Mouse (Mus musculus) megakaryocyte, embryonic 14.5 days (primary cell): ENCODE data around the gene Dbnl. TPM values are rescaled to one million over a fixed set of nuclear protein-coding genes. Genes with fewer than 3 reads are reported as not detected.

ENCODE experiments used
- H3K27me3 ChIP-seq: replicated peaks from 2 replicates; pipeline ENCODE3; 2012; ENCODE audit warnings: inconsistent platforms
- H3K36me3 ChIP-seq: replicated peaks from 2 replicates; pipeline ENCODE3; 2012; ENCODE audit warnings: low read length, inconsistent platforms, mixed read lengths
- H3K4me1 ChIP-seq: 2 replicates; pipeline ENCODE4 v1.6.1; 2012; ENCODE audit warnings: inconsistent platforms
- H3K4me3 ChIP-seq: replicated peaks from 2 replicates; pipeline ENCODE3; 2012; ENCODE audit warnings: moderate library complexity, mild to moderate bottlenecking, inconsistent platforms
- H3K9me3 ChIP-seq: 2 replicates; pipeline ENCODE4 v1.6.1; 2012; ENCODE audit warnings: inconsistent platforms
- FLI1 ChIP-seq: IDR thresholded peaks from 2 replicates; pipeline ENCODE4 v1.6.1; 2012; ENCODE audit warnings: low read length, inconsistent platforms, mixed read lengths
- GATA1 ChIP-seq: IDR thresholded peaks from 3 replicates; pipeline ENCODE4 v1.6.1; 2012; ENCODE audit warnings: mixed read lengths, low read length, inconsistent platforms, borderline replicate concordance
- polyA plus RNA-seq: library from polyadenylated mRNA; stranded (reverse); fragments of >175 nt; gene quantifications from 2 replicates; pipeline ENCODE4 v1.2.3, GENCODE M21; 2012; ENCODE audit warnings: low replicate concordance; ENCODE audit not compliant: insufficient read depth

Gene Dbnl
- polyA plus RNA-seq, 1 experiment: 117 TPM

DNA sequence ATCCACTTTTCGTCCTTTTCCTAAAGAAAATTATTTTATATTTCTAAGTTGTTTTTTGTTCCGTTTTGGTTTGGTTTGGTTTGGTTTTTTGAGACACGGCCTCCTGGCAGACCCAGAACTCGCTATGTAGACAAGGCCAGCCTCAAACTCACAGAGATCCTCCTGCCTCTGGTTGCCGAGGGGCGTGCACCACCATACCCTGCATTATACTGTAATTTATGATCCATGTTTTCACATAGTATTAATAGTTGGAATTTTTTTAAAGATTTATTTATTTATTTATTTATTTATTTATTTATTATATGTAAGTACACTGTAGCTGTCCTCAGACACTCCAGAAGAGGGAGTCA is 25.7 kb upstream of the Dbnl start:
- Histone ChIP-seq H3K4me3 (peak overlapping the region; percentile 99), H3K36me3 (peaks cover 13% of the 10 kb centered on the region), H3K27me3 (no peaks in the 10 kb centered on the region), H3K4me1 (peaks cover 55% of the 10 kb centered on the region), H3K9me3 (no peaks in the 10 kb centered on the region)
- TF ChIP-seq FLI1 (no peak), GATA1 (no peak)

DNA sequence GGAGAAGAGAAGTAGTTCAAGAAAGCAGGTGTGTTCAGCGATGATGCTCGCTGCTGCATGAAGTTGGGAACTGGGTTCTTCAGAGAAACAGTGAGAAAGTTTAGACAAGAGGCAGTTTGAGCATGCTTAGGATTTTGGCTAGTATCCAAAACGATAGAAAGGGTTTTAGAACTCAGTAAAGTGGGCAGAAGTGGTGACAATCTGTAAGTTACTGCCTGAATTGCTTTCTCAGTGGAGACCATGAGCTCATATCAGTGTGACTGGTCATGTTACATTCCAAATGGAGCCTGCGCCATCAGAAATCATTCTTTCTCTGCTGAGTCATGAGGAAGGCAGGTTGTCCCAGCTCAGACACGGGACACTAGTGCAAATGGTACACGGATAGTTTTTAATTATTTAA is 22.3 kb upstream of the Dbnl start:
- H3K4me3 ChIP-seq: no peak overlapping the region
- TF ChIP-seq GATA1 (no peak), FLI1 (no peak)
- peaks cover 52% of the 10 kb centered on the region for H3K4me1 ChIP-seq
- peaks cover 37% of the 10 kb centered on the region for H3K36me3 ChIP-seq
- peaks cover 8% of the 10 kb centered on the region for H3K9me3 ChIP-seq
- H3K27me3 ChIP-seq: no peaks in the 10 kb centered on the region

DNA sequence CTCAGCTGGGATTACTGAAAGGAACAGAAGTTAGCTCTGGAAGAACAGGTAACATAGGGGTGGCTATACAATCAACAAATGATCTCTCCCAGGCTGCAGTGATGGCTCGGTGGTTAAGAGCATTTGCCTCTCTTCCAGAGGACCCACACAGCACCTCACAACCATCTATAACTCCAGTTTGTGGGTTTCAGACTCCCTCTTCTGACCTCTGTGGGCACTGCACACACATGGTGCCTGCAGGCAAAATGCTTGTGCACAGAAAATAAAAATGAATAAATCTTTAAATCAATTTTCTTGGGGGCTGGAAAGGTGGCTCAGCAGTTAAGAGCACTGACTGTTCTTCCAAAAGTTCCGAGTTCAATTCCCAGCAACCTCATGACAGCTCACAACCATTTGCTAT is 9.8 kb upstream of the Dbnl start:
- Histone ChIP-seq H3K4me3 (no peak overlapping the region), H3K36me3 (peaks cover 24% of the 10 kb centered on the region), H3K9me3 (peaks cover 1% of the 10 kb centered on the region), H3K27me3 (no peaks in the 10 kb centered on the region), H3K4me1 (peaks cover 36% of the 10 kb centered on the region)
- TF ChIP-seq FLI1 (no peak), GATA1 (no peak)

DNA sequence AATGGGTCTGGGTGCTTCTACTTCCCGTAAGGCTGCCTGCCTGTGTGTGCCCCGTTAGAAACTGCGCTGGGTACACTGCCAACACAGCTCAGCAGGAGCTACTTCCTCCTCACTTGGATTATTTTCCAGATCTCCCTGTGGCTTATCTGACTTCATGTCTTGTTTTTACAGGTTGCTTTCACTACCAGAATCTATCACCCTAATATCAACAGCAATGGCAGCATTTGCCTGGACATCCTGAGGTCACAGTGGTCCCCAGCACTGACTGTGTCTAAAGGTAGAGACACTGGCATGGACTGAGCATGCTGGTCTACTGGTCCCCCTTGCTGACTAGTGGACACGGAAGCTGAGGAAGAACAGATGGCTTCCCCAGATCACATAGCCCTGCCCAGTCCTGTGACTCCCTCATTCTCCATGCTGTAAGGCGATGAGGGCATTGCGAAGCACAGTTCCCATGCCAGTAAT is 8.2 kb upstream of the Dbnl start:
- H3K4me1 ChIP-seq: peaks cover 36% of the 10 kb centered on the region
- TF ChIP-seq GATA1: no peak
- TF ChIP-seq FLI1: no peak
- H3K4me3 ChIP-seq: no peak overlapping the region
- no peaks in the 10 kb centered on the region for H3K27me3 ChIP-seq
- no peaks in the 10 kb centered on the region for H3K9me3 ChIP-seq
- peaks cover 32% of the 10 kb centered on the region for H3K36me3 ChIP-seq

DNA sequence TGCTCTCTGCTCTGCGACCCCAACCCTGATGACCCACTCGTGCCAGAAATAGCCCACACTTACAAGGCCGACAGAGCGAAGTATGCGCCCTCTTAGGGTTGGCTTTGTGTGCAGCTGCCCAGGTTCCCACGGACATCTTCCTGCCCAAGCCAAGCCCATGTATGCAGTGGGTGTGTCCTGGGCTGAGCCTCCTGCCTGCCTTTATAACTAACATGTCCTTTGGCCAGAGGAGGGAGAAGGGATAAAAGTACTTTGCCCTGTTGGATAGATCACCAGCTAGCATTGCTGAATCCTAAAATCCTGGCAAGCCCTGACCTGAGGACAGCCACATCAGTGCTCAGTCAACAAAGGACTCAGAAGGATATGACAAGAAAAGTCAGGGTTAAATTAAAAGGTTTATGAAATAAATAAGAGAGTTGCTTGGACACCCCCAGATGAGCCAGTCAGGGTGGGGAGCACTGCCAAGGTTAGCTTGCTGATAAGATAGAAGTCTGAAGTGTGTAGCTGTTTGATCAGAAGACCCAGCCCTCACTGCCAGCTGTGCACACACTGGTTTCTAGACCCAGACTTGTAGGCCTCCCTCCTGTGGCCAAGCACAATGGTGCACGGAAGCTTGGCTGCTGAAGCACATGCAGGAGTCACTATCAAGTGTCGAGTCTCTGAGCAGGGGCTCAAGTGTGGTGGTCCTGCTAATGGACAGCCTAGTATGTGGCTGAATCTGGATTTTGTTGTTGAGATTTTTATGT is 5.9 kb upstream of the Dbnl start:
- no peaks in the 10 kb centered on the region for H3K9me3 ChIP-seq
- H3K4me1 ChIP-seq: peaks cover 42% of the 10 kb centered on the region

DNA sequence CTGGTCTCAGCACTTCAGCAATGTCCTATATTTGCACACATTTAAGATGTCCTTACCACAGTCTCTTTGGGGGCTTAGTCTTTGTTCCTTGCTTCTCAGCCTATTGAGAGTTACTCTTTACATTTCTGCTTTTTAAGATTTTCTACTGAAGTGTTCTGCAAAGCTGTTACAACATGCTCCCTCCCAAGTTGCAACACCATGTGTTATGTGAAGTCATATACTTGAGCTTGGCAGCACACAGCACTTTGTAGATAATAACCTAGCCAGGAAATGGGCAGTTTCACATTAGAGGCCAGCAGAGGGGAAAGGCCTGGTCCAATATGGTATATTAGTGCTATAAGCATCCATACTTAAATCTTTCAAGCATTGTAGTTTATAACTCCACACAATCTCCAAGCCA is 2.6 kb upstream of the Dbnl start:
- Histone ChIP-seq H3K4me3 (peak overlapping the region; percentile 72), H3K36me3 (peaks cover 33% of the 10 kb centered on the region), H3K9me3 (no peaks in the 10 kb centered on the region), H3K27me3 (no peaks in the 10 kb centered on the region), H3K4me1 (peaks cover 53% of the 10 kb centered on the region)
- TF ChIP-seq FLI1: no peak
- no peak for TF ChIP-seq GATA1

More for the DNA sequence above, 5.9 kb upstream of the Dbnl start:
- peaks cover 32% of the 10 kb centered on the region for H3K36me3 ChIP-seq
- H3K27me3 ChIP-seq: no peaks in the 10 kb centered on the region
- no peak overlapping the region for H3K4me3 ChIP-seq
- TF ChIP-seq FLI1: no peak
- TF ChIP-seq GATA1: no peak

DNA sequence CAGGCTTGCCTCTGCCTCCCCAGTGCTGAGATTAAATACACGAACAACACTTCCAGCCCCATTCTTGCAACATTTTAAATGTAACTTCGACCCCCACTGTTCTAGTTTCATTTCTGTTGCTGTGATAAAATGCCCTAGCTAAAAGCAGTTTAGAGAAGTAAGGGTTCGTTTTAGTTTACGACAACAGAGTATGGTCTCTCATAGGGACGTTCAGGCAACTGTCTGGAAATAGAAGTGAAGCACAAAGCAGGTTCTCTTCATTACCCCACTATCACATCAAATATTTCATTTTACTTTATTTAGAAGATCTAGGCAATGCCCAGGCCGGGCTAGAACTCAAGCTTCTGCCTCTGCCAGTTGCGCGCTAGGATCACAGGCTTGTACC is 625 bp upstream of the Dbnl start:
- Histone ChIP-seq H3K4me1 (peaks cover 62% of the 10 kb centered on the region), H3K27me3 (no peaks in the 10 kb centered on the region), H3K9me3 (no peaks in the 10 kb centered on the region), H3K4me3 (peak overlapping the region; percentile 99), H3K36me3 (peaks cover 38% of the 10 kb centered on the region)
- TF ChIP-seq FLI1: no peak
- TF ChIP-seq GATA1: no peak

DNA sequence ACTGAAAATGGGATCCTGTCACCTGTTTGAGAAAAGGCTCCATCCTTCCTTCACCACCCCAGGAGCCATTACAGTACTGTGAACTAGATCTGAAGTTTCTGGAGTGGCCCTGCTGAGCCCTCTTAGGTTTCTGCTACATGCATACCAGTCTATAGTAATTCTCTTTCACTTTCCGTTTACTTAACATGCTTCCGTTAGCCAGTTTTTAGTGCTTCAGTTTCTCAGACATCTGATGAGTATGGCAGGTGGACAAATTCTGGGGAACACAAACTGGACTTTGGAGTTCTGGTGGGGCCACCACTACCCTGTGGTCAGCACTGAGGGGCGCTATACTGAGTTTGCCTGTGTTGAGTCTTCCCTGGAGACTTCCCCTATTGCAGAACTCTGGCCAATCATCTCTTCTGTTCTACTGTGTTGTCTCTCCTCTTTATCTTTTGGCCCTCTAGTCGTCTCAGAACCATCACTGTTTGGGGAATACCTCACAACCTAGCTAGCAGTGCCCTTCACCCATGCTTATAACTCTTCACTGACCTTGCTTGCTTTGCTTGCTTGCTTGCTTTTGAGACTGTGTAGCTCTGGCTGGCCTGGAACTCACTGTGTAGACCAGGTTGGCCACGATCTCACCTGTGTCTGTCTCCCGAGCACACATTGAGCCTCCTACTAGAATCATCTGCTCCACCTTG is 924 bp downstream of the Dbnl start:
- peak overlapping the region; percentile 99 for H3K4me3 ChIP-seq
- H3K9me3 ChIP-seq: no peaks in the 10 kb centered on the region
- TF ChIP-seq FLI1: no peak
- H3K36me3 ChIP-seq: peaks cover 45% of the 10 kb centered on the region
- H3K27me3 ChIP-seq: no peaks in the 10 kb centered on the region
- H3K4me1 ChIP-seq: peaks cover 74% of the 10 kb centered on the region

DNA sequence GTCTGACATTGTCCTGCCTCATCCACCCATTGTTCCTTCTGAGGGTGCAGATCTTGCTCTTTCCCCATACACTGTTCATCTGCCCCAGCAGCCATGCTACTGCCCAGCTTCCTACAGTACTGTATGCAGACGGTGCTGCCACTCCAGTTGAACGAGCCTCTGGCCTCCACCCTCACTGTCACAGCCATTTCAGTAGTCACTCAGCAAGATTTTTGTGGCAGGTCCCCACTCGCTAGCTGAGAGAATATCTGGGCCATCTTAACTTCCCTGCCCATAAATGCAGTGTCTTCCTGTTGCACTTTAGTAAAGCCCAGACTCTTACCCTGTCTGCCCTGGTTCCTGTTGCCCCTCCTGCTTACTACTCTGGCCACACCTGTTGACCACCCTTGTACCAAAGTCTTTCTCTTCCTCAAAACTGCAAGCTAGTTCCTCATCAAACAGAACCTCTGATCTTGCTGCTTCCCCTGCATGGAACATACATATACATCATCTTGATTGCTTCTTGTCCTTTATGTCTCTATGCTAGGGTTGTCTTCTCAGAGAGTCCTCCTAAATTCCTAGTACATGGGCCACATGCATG is 1.6 kb downstream of the Dbnl start:
- peak overlapping the region; percentile 99 for H3K4me3 ChIP-seq
- H3K9me3 ChIP-seq: no peaks in the 10 kb centered on the region
- peaks cover 50% of the 10 kb centered on the region for H3K36me3 ChIP-seq
- peaks cover 76% of the 10 kb centered on the region for H3K4me1 ChIP-seq
- TF ChIP-seq GATA1 (no peak), FLI1 (no peak)
- H3K27me3 ChIP-seq: no peaks in the 10 kb centered on the region

DNA sequence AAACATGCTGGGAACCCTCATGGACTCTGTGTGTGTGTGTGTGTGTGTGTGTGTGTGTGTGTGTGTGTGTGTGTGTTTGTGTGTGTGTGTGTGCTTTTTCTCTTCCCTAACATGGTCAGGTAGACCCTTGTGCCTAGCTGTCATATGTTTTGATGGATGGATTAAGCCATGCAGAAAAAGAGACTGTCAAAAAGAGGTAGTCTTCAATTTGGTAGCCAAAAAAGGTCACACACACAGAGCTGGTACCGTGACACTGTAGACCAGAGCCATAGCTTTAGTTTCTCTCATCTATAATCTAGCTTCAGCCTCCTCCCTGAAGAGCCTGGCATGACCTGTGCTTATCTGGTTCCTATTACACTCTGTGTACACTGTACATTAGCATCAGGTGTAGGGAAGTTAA is 2.1 kb downstream of the Dbnl start:
- TF ChIP-seq GATA1: no peak
- TF ChIP-seq FLI1: no peak
- H3K9me3 ChIP-seq: no peaks in the 10 kb centered on the region

More for the DNA sequence above, 2.1 kb downstream of the Dbnl start:
- peaks cover 77% of the 10 kb centered on the region for H3K4me1 ChIP-seq
- H3K27me3 ChIP-seq: no peaks in the 10 kb centered on the region
- peaks cover 55% of the 10 kb centered on the region for H3K36me3 ChIP-seq
- peak overlapping the region; percentile 28 for H3K4me3 ChIP-seq
